Mouse (Mus musculus) regulatory T cell (primary cell): ENCODE results near the gene Olfr1432.
"Not testable (repeated sequence)": the region's sequence is repeated elsewhere in the genome, so short reads cannot be mapped to it uniquely, and the experiment has no call there.

ENCODE experiments used
- in situ Hi-C: fragments of 300-600 bp; cut with MboI, MseI; formaldehyde crosslinking; loops from one replicate; pipeline ENCODE4 v1.15.1; 2025; ENCODE audit warnings: high pct_unique_total_duplicates

Olfr1432 gene

GRCm38 (mm10) chr19:12232496-12232895 is at the start of gene Olfr1432:
TSS of gene Olfr1432 (minus strand) at chr19:12232596.
- in situ Hi-C loops = loop anchor here (5.0 kb wide), 1 partner anchor 60 kb away; the partner anchor contains the start of gene Olfr1555-ps1

DNA sequence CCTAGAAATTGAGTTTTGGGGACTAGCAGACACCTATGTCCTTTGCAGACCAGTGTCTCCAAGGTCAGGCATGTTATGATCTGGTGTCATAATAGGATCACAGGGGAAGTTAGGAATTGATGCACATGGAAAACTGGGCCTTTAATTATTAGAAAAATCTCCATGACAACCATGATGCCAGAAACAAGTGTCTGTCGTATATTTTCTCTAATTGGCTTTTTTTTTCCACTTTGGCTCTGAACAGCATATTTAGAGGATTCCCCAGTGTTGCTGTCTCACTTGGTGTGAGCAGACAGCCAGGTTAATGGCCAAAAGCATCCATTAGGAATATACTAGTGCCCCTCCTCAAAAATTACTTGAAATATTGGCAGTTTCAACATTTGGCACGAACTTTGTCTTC is 47.2 kb upstream of the Olfr1432 start, which contains the start of gene Olfr1434:
TSS of gene Olfr1434 (plus strand) at position 301 of the 400 bp plus-strand sequence.
- in situ Hi-C loops = no loop called here

DNA sequence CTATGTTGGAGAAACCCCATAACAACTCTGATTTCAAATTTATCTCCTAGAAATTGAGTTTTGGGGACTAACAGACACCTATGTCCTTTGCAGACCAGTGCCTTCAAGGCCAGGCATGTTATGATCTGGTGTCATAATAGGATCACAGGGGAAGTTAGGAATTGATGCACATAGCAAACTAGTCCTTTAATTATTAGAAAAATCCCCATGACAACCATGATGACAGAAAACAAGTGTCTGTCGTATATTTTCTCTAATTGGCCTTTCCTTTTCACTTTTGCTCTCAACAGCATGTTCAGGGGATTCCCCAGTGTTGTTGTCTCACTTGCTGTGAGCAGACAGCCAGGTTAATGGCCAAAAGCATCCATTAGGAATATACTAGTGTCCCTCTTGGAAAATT is 28.3 kb upstream of the Olfr1432 start, which contains the start of gene Olfr235:
TSS of gene Olfr235 (plus strand) at position 301 of the 400 bp plus-strand sequence.
- in situ Hi-C loops = no loop called here

GRCm38 (mm10) chr19:12241559-12241958 is 9.2 kb upstream of the Olfr1432 start, which contains the start of gene Olfr262:
TSS of gene Olfr262 (minus strand) at chr19:12241659.
- in situ Hi-C loops = no loop called here

- in situ Hi-C loops = no loop called here
Observed at GRCm38 (mm10) chr19:12200334-12200733, 32.1 kb downstream of the Olfr1432 start, which contains the start of gene Olfr1431. TSS of gene Olfr1431 (plus strand) at chr19:12200634.

GRCm38 (mm10) chr19:12199076-12199475 is 33.3 kb downstream of the Olfr1432 start:
- in situ Hi-C loops = not testable (repeated sequence)
